Mouse (Mus musculus) limb, embryonic 15.5 days (tissue): Measurements from ENCODE around the gene Rtca. TPM values are rescaled to one million over a fixed set of nuclear protein-coding genes. Genes with fewer than 3 reads are reported as not detected.

Experiments
- ATAC-seq: fragments of 200-750 bp; cut with Nextera tagmentation; 2 replicates; pipeline ENCODE4 v1.8.0; 2017; ENCODE audit warnings: low read depth, moderate TSS enrichment; ENCODE audit not compliant: insufficient number of reproducible peaks, low FRiP score, low TSS enrichment
- H3K27ac ChIP-seq: fragments of 300-500 bp; sonication (generic); 2 replicates; pipeline ENCODE4 v1.5.1; 2015; ENCODE audit warnings: moderate library complexity, mild to moderate bottlenecking, inconsistent platforms
- H3K27me3 ChIP-seq: fragments of 300-500 bp; sonication (generic); 2 replicates; pipeline ENCODE4 v1.6.1; 2015; ENCODE audit warnings: inconsistent platforms
- H3K36me3 ChIP-seq: fragments of 300-500 bp; sonication (generic); 2 replicates; pipeline ENCODE4 v1.6.1; 2015; ENCODE audit warnings: inconsistent platforms
- H3K4me1 ChIP-seq: fragments of 300-500 bp; sonication (generic); 2 replicates; pipeline ENCODE4 v1.6.1; 2015; ENCODE audit warnings: inconsistent platforms
- H3K4me2 ChIP-seq: fragments of 300-500 bp; sonication (generic); 2 replicates; pipeline ENCODE4 v1.6.1; 2015; ENCODE audit warnings: mild to moderate bottlenecking, inconsistent platforms
- H3K4me3 ChIP-seq: fragments of 300-500 bp; sonication (generic); 2 replicates; pipeline ENCODE4 v1.5.1; 2015; ENCODE audit warnings: mild to moderate bottlenecking, inconsistent platforms
- H3K9ac ChIP-seq: fragments of 300-500 bp; sonication (generic); 2 replicates; pipeline ENCODE4 v1.6.1; 2015; ENCODE audit warnings: inconsistent platforms
- H3K9me3 ChIP-seq: fragments of 300-500 bp; sonication (generic); 2 replicates; pipeline ENCODE4 v1.6.1; 2016; ENCODE audit warnings: inconsistent platforms
- WGBS: fragments of 180-500 bp; shearing (Covaris S2); methylation state at CpG from one replicate; pipeline ENCODE4 v1.1.7; 2015; 5-methylcytosine and 5-hydroxymethylcytosine counted together
- polyA plus RNA-seq: library from polyadenylated mRNA; unstranded; fragments of >200 nt; fragmentation: Nextera tagmentation; extraction: Ambion mirVana; gene quantifications from 2 replicates; pipeline ENCODE4 v1.2.1, GENCODE M21; 2015

Rtca gene
- polyA plus RNA-seq, 1 experiment from 2014 or later, result 57.0 TPM

GRCm38 (mm10) chr3:116465709-116466108 lies 42.3 kb downstream of the Rtca start:
- Histone ChIP-seq H3K9ac (no peak overlapping the region), H3K36me3 (no peaks in the 10 kb centered on the region), H3K4me2 (no peak overlapping the region), H3K27me3 (no peaks in the 10 kb centered on the region), H3K4me3 (no peak overlapping the region), H3K4me1 (no peaks in the 10 kb centered on the region), H3K27ac (no peak overlapping the region), H3K9me3 (no peaks in the 10 kb centered on the region)
- no peak for ATAC-seq
- WGBS, result 84% methylated on average over 12 of the region's 12 CpGs

GRCm38 (mm10) chr3:116464318-116464717 lies 43.7 kb downstream of the Rtca start:
- 36% methylated on average over 2 of the region's 2 CpGs for WGBS
- no peaks in the 10 kb centered on the region for H3K4me1 ChIP-seq
- H3K4me3 ChIP-seq, result no peak overlapping the region
- no peaks in the 10 kb centered on the region for H3K36me3 ChIP-seq
- H3K27ac ChIP-seq, result no peak overlapping the region
- H3K4me2 ChIP-seq, result no peak overlapping the region
- H3K27me3 ChIP-seq, result no peaks in the 10 kb centered on the region
- ATAC-seq, result no peak
- H3K9ac ChIP-seq, result no peak overlapping the region
- H3K9me3 ChIP-seq, result no peaks in the 10 kb centered on the region

GRCm38 (mm10) chr3:116461053-116461452 lies 47.0 kb downstream of the Rtca start:
- no peak overlapping the region for H3K9ac ChIP-seq
- no peaks in the 10 kb centered on the region for H3K27me3 ChIP-seq
- WGBS, result 84% methylated on average over 4 of the region's 4 CpGs
- H3K4me3 ChIP-seq, result no peak overlapping the region
- no peaks in the 10 kb centered on the region for H3K4me1 ChIP-seq
- no peak for ATAC-seq
- H3K9me3 ChIP-seq, result no peaks in the 10 kb centered on the region
- no peaks in the 10 kb centered on the region for H3K36me3 ChIP-seq
- H3K4me2 ChIP-seq, result no peak overlapping the region
- H3K27ac ChIP-seq, result no peak overlapping the region

- no peaks in the 10 kb centered on the region for H3K9me3 ChIP-seq
- H3K27ac ChIP-seq, result no peak overlapping the region
- H3K36me3 ChIP-seq, result no peaks in the 10 kb centered on the region
- H3K27me3 ChIP-seq, result no peaks in the 10 kb centered on the region
- no peak for ATAC-seq
- no peak overlapping the region for H3K9ac ChIP-seq
- 78% methylated on average over 1 of the region's 1 CpGs for whole genome bisulfite sequencing
- no peak overlapping the region for H3K4me3 ChIP-seq
- no peak overlapping the region for H3K4me2 ChIP-seq
- H3K4me1 ChIP-seq, result no peaks in the 10 kb centered on the region
Measured at GRCm38 (mm10) chr3:116454529-116454928, 53.5 kb downstream of the Rtca start.

GRCm38 (mm10) chr3:116450741-116451140 lies 57.3 kb downstream of the Rtca start:
- WGBS, result 75% methylated on average over 3 of the region's 3 CpGs
- Histone ChIP-seq H3K9me3 (no peaks in the 10 kb centered on the region), H3K4me2 (no peak overlapping the region), H3K27ac (no peak overlapping the region), H3K4me3 (no peak overlapping the region), H3K4me1 (no peaks in the 10 kb centered on the region), H3K9ac (no peak overlapping the region), H3K36me3 (no peaks in the 10 kb centered on the region), H3K27me3 (no peaks in the 10 kb centered on the region)
- no peak for ATAC-seq

GRCm38 (mm10) chr3:116444327-116444726 lies 63.7 kb downstream of the Rtca start:
- no peaks in the 10 kb centered on the region for H3K36me3 ChIP-seq
- H3K9ac ChIP-seq, result no peak overlapping the region
- no peak overlapping the region for H3K27ac ChIP-seq
- no peaks in the 10 kb centered on the region for H3K27me3 ChIP-seq
- ATAC-seq, result no peak
- no peak overlapping the region for H3K4me2 ChIP-seq
- H3K4me3 ChIP-seq, result no peak overlapping the region
- H3K4me1 ChIP-seq, result no peaks in the 10 kb centered on the region
- 76% methylated on average over 9 of the region's 9 CpGs for WGBS
- no peaks in the 10 kb centered on the region for H3K9me3 ChIP-seq

GRCm38 (mm10) chr3:116442788-116443187 lies 65.2 kb downstream of the Rtca start:
- Histone ChIP-seq H3K27me3 (no peaks in the 10 kb centered on the region), H3K4me1 (no peaks in the 10 kb centered on the region), H3K36me3 (no peaks in the 10 kb centered on the region), H3K9me3 (no peaks in the 10 kb centered on the region), H3K27ac (no peak overlapping the region), H3K4me3 (no peak overlapping the region), H3K9ac (no peak overlapping the region), H3K4me2 (no peak overlapping the region)
- 83% methylated on average over 1 of the region's 1 CpGs for WGBS
- no peak for ATAC-seq

GRCm38 (mm10) chr3:116441518-116442205 lies 66.3 kb downstream of the Rtca start:
- no peaks in the 10 kb centered on the region for H3K4me1 ChIP-seq
- 90% methylated on average over 15 of the region's 15 CpGs for WGBS
- H3K9ac ChIP-seq, result no peak overlapping the region
- ATAC-seq, result no peak
- no peaks in the 10 kb centered on the region for H3K27me3 ChIP-seq
- H3K4me3 ChIP-seq, result no peak overlapping the region
- no peaks in the 10 kb centered on the region for H3K36me3 ChIP-seq
- H3K4me2 ChIP-seq, result no peak overlapping the region
- H3K27ac ChIP-seq, result no peak overlapping the region
- no peaks in the 10 kb centered on the region for H3K9me3 ChIP-seq

GRCm38 (mm10) chr3:116440066-116440997 lies 67.7 kb downstream of the Rtca start:
- 46% methylated on average over 8 of the region's 8 CpGs for WGBS
- Histone ChIP-seq H3K36me3 (no peaks in the 10 kb centered on the region), H3K4me3 (no peak overlapping the region), H3K9ac (no peak overlapping the region), H3K4me1 (no peaks in the 10 kb centered on the region), H3K27ac (no peak overlapping the region), H3K9me3 (no peaks in the 10 kb centered on the region), H3K4me2 (no peak overlapping the region), H3K27me3 (no peaks in the 10 kb centered on the region)
- no peak for ATAC-seq

Other genes starting within 250 kb of the Rtca start
- 6.4 and 6.7 TPM in 2 replicates for gene Cdc14a, start 84.2 kb downstream of the Rtca start, polyA plus RNA-seq
- gene Dbt, start 4.9 kb upstream of the Rtca start, polyA plus RNA-seq, result 14.5 and 15.7 TPM in 2 replicates
- 1.1 and 3.2 TPM in 2 replicates for gene Lrrc39, start 54.8 kb upstream of the Rtca start, polyA plus RNA-seq
- 16.5 and 17.0 TPM in 2 replicates for gene Sass6, start 86.8 kb upstream of the Rtca start, polyA plus RNA-seq
- 27.9 and 32.3 TPM in 2 replicates for gene Trmt13, start 106.4 kb upstream of the Rtca start, polyA plus RNA-seq
- gene Mfsd14a, start 154.5 kb upstream of the Rtca start, polyA plus RNA-seq, result 75.1 and 75.3 TPM in 2 replicates
- gene Gm43191, start 173.1 kb upstream of the Rtca start, polyA plus RNA-seq, result not detected in 2 replicates
- gene Slc35a3, start 204.6 kb upstream of the Rtca start, polyA plus RNA-seq, result 11.4 and 12.5 TPM in 2 replicates